Mouse (Mus musculus) thymus, postnatal 25 days (tissue): ENCODE results near the gene Ppcdc.

Experiments
- DNase-seq: peaks from one replicate; pipeline ENCODE4 v3.0.0; 2022

The Ppcdc gene

GRCm38 (mm10) chr9:57354377-57355183 is 85.3 kb downstream of the Ppcdc start:
- no peak for DNase-seq

- DNase-seq: no peak
Observed at GRCm38 (mm10) chr9:57351277-57351676, 88.6 kb downstream of the Ppcdc start.

GRCm38 (mm10) chr9:57345902-57346301 is 94.0 kb downstream of the Ppcdc start:
- no peak for DNase-seq

GRCm38 (mm10) chr9:57343752-57344151 is 96.2 kb downstream of the Ppcdc start:
- DNase-seq: peak; percentile 37

GRCm38 (mm10) chr9:57342906-57343474 is 96.9 kb downstream of the Ppcdc start:
- DNase-seq: no peak

GRCm38 (mm10) chr9:57342186-57342585 is 97.7 kb downstream of the Ppcdc start:
- no peak for DNase-seq

GRCm38 (mm10) chr9:57340361-57340760 is 99.6 kb downstream of the Ppcdc start:
- no peak for DNase-seq

- DNase-seq: peak; percentile 88
Observed at GRCm38 (mm10) chr9:57339577-57340210, 100.2 kb downstream of the Ppcdc start.

GRCm38 (mm10) chr9:57338706-57339105 is 101.2 kb downstream of the Ppcdc start:
- DNase-seq: no peak
